Mouse (Mus musculus) forebrain, embryonic 16.5 days (tissue): Measurements from ENCODE around the gene Zfhx3. TPM values are rescaled to one million over a fixed set of nuclear protein-coding genes. Genes with fewer than 3 reads are reported as not detected.

Source experiments
- ATAC-seq: fragments of 200-750 bp; cut with Nextera tagmentation; 2 replicates; pipeline ENCODE4 v1.8.0; 2017; ENCODE audit warnings: mild to moderate bottlenecking, moderate library complexity
- H3K27ac ChIP-seq: fragments of 300-500 bp; sonication (generic); 2 replicates; pipeline ENCODE4 v1.5.1; 2014; ENCODE audit warnings: low read length, control low read depth
- H3K27me3 ChIP-seq: fragments of 300-500 bp; sonication (generic); replicated peaks from 2 replicates; pipeline ENCODE4 v1.6.1; 2014; ENCODE audit warnings: low read length; ENCODE audit not compliant: control insufficient read depth, insufficient read depth
- H3K36me3 ChIP-seq: fragments of 300-500 bp; sonication (generic); 2 replicates; pipeline ENCODE4 v1.6.1; 2014; ENCODE audit not compliant: control insufficient read depth, insufficient read depth
- H3K4me1 ChIP-seq: fragments of 300-500 bp; sonication (generic); replicated peaks from 2 replicates; pipeline ENCODE4 v1.6.1; 2014; ENCODE audit warnings: low read length; ENCODE audit not compliant: control insufficient read depth, insufficient read depth
- H3K4me2 ChIP-seq: fragments of 300-500 bp; sonication (generic); 2 replicates; pipeline ENCODE4 v1.6.1; 2014; ENCODE audit warnings: mild to moderate bottlenecking, low read length, control low read depth
- H3K4me3 ChIP-seq: fragments of 300-500 bp; sonication (generic); replicated peaks from 2 replicates; pipeline ENCODE4 v1.5.1; 2014; ENCODE audit warnings: mild to moderate bottlenecking, low read length, control low read depth
- H3K9ac ChIP-seq: fragments of 300-500 bp; sonication (generic); replicated peaks from 2 replicates; pipeline ENCODE4 v1.6.1; 2014; ENCODE audit warnings: low read depth, low read length, control low read depth
- H3K9me3 ChIP-seq: fragments of 300-500 bp; sonication (generic); 2 replicates; pipeline ENCODE4 v1.6.1; 2016; ENCODE audit warnings: low read length; ENCODE audit not compliant: control insufficient read depth
- WGBS: fragments of 180-500 bp; shearing (Covaris S2); extraction: QIAGEN DNeasy Blood & Tissue Kit; methylation state at CpG from one replicate; pipeline ENCODE4 v1.1.7; 2014; 5-methylcytosine and 5-hydroxymethylcytosine counted together
- polyA plus RNA-seq: library from polyadenylated mRNA; unstranded; fragments of >200 nt; fragmentation: Nextera tagmentation; extraction: Ambion mirVana; gene quantifications from 2 replicates; pipeline ENCODE4 v1.2.1, GENCODE M21; 2015

The Zfhx3 gene
- polyA plus RNA-seq, 1 experiment from 2014 or later = 14.6 TPM

DNA sequence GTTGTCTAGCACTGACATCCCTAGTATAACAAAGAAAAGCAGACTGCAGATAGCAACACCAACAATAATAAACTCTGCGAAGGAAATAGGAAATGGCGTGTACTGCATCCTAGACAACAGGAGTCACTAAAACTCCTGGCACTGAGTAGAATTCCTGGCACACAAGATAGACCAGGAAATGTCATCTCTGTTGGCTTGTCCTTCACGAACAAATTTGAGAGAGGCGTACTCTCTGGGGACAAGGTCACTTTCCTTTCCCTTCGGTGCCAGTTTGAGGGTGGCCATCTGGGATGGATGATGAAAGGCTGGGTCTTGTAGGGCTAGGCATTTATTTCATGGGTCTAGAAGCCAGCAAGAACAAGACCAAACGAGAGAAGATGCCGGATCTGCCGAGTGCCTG is 708.4 kb downstream of the Zfhx3 start:
- 93% methylated on average over 8 of the region's 8 CpGs for WGBS
- no peaks in the 10 kb centered on the region for H3K4me1 ChIP-seq
- no peak overlapping the region for H3K4me3 ChIP-seq
- no peaks in the 10 kb centered on the region for H3K27me3 ChIP-seq
- no peak overlapping the region for H3K4me2 ChIP-seq
- no peaks in the 10 kb centered on the region for H3K36me3 ChIP-seq
- no peak overlapping the region for H3K27ac ChIP-seq
- ATAC-seq = no peak
- no peaks in the 10 kb centered on the region for H3K9me3 ChIP-seq
- H3K9ac ChIP-seq = no peak overlapping the region

DNA sequence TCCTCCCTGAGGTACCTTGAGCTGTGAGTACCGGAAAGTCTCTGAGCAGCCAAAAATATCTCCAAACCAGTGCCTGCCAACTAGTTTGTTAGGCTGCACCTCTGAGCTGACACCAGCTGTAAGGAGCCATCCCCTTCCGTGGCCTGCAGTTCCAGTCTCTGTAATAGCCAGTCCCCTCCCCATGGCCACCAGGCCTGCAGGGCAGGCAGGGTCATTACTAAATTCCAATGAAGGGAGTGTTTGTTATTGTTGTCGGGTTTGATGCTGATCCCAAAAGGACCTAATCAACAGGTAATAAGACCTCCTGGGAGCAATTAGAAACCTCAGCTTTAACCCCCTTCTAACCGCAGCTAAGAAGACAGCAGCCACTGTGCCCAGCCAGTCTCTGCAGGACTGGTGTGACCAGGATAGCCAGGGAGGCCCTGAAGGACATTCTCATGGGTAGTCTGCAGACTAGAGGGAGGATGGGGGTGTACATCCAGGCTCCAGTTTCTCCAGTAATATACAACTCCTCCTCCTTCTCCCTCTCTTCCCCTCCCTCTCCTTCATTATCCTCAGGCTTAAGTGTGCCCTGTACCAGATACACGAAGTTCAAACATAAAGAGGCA is 719.1 kb downstream of the Zfhx3 start:
- Histone ChIP-seq H3K36me3 (no peaks in the 10 kb centered on the region), H3K9ac (no peak overlapping the region), H3K27me3 (no peaks in the 10 kb centered on the region), H3K4me2 (no peak overlapping the region), H3K27ac (no peak overlapping the region), H3K4me1 (no peaks in the 10 kb centered on the region), H3K4me3 (no peak overlapping the region), H3K9me3 (no peaks in the 10 kb centered on the region)
- ATAC-seq = no peak
- 40% methylated on average over 5 of the region's 5 CpGs for WGBS

DNA sequence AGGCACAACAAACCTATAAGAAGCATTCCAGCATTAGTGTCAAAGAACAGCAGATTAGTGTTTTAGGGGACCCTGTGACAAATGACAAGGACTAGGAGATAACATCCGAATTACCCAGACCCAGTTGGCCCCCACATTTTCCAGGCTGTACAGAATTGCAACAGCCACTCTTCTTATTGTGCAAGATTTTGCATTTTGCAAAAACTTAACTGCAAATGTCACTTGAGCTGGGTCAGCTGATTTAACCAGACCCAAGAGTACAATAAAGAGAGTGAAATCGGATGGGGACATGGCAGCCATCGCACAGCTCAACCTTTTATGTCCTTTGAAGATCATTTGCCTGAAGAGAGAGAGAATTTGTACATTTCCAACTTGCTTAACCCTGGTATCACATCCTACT is 720.3 kb downstream of the Zfhx3 start:
- Histone ChIP-seq H3K36me3 (no peaks in the 10 kb centered on the region), H3K27ac (no peak overlapping the region), H3K4me1 (no peaks in the 10 kb centered on the region), H3K27me3 (no peaks in the 10 kb centered on the region), H3K4me2 (no peak overlapping the region), H3K4me3 (no peak overlapping the region), H3K9ac (no peak overlapping the region), H3K9me3 (no peaks in the 10 kb centered on the region)
- no peak for ATAC-seq
- 88% methylated on average over 3 of the region's 3 CpGs for WGBS

DNA sequence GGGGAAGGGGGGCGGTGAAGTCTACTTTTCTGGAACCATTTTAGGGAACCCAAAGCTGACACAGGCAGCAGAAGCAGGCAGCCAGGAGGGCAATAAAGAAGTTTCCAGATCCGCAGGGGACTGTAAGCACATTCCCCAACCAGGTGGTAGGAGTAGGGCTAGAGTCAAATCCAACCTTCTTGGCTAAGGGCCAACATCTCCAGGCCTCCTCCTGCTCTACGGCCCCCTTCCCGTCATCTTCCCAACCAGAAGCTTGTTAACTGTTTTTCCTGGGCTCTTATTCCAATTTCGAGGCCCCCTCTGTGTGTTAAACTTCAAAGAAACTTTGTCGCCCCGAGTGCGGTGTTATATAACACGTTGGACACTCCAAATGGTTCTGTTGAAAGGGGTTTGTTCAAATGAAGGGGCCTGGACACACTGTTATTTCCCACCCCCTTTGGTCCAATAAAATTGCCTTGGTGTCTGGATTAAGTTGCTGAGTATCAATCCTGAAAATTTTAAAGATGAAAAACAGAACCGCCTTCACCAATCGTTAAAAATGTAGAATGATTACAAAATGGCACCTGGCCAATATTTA is 729.6 kb downstream of the Zfhx3 start:
- H3K9ac ChIP-seq = no peak overlapping the region
- H3K9me3 ChIP-seq = no peaks in the 10 kb centered on the region
- H3K4me3 ChIP-seq = no peak overlapping the region
- 65% methylated on average over 11 of the region's 11 CpGs for WGBS
- no peak overlapping the region for H3K27ac ChIP-seq
- 0 out of 2 replicates have a peak, but pooled peaks cover 2% of the 10 kb centered on the region for H3K4me1 ChIP-seq
- no peaks in the 10 kb centered on the region for H3K36me3 ChIP-seq
- H3K27me3 ChIP-seq = no peaks in the 10 kb centered on the region
- no peak overlapping the region for H3K4me2 ChIP-seq
- ATAC-seq = no peak

DNA sequence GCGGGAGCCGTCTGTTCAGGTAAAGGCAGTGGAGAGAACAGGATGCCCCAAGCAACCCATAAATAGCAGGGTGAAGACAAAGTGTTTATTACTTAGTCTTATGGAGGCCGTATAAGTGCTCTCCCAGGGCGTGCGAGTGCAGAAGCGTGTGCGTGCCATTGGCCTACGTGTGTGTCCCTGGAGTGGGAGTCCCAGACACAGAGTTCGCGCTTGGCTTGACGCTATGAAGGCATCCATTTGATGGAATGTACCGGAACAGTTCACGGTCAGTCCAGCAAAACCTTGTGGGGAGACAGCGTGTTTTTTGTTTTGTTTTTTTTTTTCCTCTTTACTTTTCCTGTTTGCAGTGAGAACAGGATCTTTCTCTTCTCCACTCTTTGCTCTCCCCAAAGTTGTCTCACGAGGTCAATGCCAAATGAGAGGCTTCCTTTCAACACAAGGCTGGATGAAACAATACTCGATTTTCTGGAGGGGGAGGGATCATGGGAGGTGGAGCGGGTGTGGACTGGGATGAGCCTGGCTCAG is 732.6 kb downstream of the Zfhx3 start:
- Histone ChIP-seq H3K27me3 (no peaks in the 10 kb centered on the region), H3K4me2 (no peak overlapping the region), H3K4me1 (0 out of 2 replicates have a peak, but pooled peaks cover 2% of the 10 kb centered on the region), H3K4me3 (no peak overlapping the region), H3K9me3 (no peaks in the 10 kb centered on the region), H3K36me3 (no peaks in the 10 kb centered on the region), H3K9ac (no peak overlapping the region), H3K27ac (no peak overlapping the region)
- ATAC-seq = no peak
- WGBS = 65% methylated on average over 17 of the region's 17 CpGs

DNA sequence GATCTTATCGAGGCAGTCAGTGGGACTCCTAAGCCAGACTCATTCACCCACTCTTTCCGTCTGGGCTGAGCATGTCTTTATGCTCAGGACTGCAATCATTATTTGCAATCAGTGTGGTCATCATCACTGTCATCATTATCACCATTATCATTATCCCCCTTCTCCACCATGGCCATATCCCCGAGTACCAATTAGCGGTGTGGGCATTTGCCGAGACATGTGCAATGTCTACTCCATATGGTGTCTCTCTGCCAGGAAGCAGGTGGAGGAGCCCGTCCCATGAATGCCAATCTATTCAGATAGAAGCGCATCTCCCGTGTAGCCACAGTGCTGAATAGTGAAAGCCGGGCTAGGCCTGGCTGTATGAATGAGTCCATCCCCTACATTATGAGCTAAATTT is 747.2 kb downstream of the Zfhx3 start:
- no peak for ATAC-seq
- no peaks in the 10 kb centered on the region for H3K36me3 ChIP-seq
- no peak overlapping the region for H3K4me3 ChIP-seq
- H3K9ac ChIP-seq = no peak overlapping the region
- peaks cover 14% of the 10 kb centered on the region for H3K4me1 ChIP-seq
- H3K9me3 ChIP-seq = no peaks in the 10 kb centered on the region
- 71% methylated on average over 9 of the region's 9 CpGs for WGBS
- H3K4me2 ChIP-seq = no peak overlapping the region
- peaks cover 16% of the 10 kb centered on the region for H3K27me3 ChIP-seq
- H3K27ac ChIP-seq = no peak overlapping the region

DNA sequence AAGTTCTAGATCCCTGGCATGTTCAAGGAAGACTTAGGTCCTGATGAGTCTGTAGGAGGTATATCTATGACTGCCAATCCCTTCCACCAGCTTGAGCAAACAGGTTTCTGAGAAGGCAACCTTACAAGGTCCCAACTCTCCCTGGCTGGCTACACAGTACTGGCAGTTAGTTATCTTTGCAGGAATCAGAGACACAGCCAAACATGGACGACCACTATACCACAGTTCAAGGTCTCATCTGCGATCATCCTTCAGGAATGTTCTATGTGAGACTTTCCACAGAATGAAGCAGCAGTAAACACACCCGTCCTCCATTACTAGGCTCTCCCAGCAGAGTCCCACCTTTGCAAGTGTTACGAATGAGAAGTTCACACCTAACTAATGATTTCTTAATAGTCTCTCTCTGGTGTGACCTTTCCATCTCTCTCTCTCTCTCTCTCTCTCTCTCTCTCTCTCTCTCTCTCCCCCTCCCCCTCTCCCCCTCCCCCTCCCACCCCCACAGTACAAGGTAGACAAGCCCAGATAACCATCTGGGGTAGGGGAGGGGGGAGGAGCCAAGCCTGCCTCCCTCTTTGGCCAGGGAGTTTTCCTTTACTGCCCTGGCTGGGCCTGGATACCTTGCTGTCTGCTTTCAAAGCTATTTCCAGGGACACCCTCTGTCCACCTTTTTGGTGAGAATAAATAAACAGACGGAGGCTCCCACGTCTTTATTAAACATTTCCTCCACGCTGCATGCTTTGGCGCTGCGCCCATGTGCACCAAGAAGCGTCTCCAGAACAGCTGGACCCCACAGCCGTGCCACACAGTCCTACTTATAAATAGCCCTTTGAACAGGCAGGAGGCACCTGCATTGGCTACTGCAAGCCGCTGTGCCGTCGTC is 748.4 kb downstream of the Zfhx3 start:
- WGBS = 24% methylated on average over 14 of the region's 14 CpGs
- Histone ChIP-seq H3K9ac (0 out of 2 replicates have a peak overlapping the region, but pooled peaks have one; percentile 29), H3K4me2 (peak overlapping the region; percentile 49), H3K4me1 (peaks cover 17% of the 10 kb centered on the region), H3K27ac (no peak overlapping the region), H3K36me3 (no peaks in the 10 kb centered on the region), H3K9me3 (no peaks in the 10 kb centered on the region), H3K27me3 (peaks cover 26% of the 10 kb centered on the region), H3K4me3 (no peak overlapping the region)
- peak; percentile 49; the same call in 1 of the 2 replicates for ATAC-seq

DNA sequence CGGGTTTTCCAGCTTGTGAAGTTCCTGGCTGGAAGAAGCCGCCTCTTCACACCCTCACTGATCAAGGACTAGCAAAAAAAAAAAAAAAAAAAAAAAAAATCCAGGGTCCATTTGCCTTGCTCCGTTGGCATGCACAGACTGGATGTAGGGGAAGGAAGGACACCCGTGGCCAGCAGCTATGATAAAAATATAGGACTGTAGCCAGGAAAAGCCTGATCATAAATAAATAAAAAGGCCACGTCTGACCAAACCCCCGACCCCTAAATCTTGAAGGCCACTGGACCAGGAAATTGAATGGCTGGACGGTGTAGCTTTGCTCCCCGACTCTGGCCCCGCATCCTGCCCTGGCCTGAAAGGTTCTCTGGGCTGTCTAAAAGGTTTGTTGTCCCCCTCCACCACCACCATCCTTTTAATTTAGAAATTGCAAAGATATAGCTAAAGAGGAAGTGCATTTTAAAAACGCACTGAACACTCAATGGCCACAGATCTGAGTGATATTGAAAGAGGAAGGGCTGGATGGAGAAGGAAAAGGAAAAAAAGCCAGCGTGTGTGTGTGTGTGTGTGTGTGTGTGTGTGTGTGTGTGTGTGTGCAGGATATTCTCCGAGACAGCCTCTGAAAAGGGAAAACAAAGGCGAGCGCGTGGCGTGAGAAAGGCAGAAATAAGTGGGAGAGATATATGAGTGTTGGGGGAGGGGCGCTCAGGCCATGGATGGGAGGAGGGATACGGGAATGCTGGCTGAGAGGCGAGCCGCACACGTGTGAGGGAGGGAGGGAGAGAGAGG is 749.2 kb downstream of the Zfhx3 start:
- Histone ChIP-seq H3K4me2 (peak overlapping the region; percentile 49), H3K27me3 (peaks cover 32% of the 10 kb centered on the region), H3K36me3 (no peaks in the 10 kb centered on the region), H3K9ac (peak overlapping the region; percentile 37), H3K4me1 (peaks cover 23% of the 10 kb centered on the region), H3K27ac (peak overlapping the region; percentile 28), H3K9me3 (no peaks in the 10 kb centered on the region), H3K4me3 (peak overlapping the region; percentile 21)
- 3% methylated on average over 20 of the region's 21 CpGs for WGBS
- 0 out of 2 replicates have a peak, but pooled peaks have one; percentile 36 for ATAC-seq
